Mouse (Mus musculus) liver, embryonic 14.5 days (tissue): Measurements from ENCODE around the gene S1pr1. TPM values are rescaled to one million over a fixed set of nuclear protein-coding genes. Genes with fewer than 3 reads are reported as not detected.

Source experiments
- ATAC-seq: fragments of 200-750 bp; cut with Nextera tagmentation; 2 replicates; pipeline ENCODE4 v1.8.0; 2017; ENCODE audit warnings: moderate number of reproducible peaks, mild to moderate bottlenecking, moderate library complexity; ENCODE audit not compliant: insufficient read depth
- DNase-seq, 3 experiments: peaks; one replicate each; pipeline ENCODE4 v3.0.0-alpha.2; 2012 to 2013; ENCODE audit warnings: low read depth in 3 of 3, low spot score in 3 of 3
- H3K27ac ChIP-seq: fragments of 300-500 bp; sonication (generic); 2 replicates; pipeline ENCODE4 v1.5.1; 2014; ENCODE audit warnings: moderate library complexity, mild to moderate bottlenecking, control low read depth, inconsistent platforms
- H3K27me3 ChIP-seq: fragments of 300-500 bp; sonication (generic); 2 replicates; pipeline ENCODE4 v1.6.1; 2014; ENCODE audit warnings: mild to moderate bottlenecking, low read length, moderate library complexity; ENCODE audit not compliant: control insufficient read depth, insufficient read depth
- H3K36me3 ChIP-seq: fragments of 300-500 bp; sonication (generic); replicated peaks from 2 replicates; pipeline ENCODE4 v1.6.1; 2014; ENCODE audit warnings: low read depth; ENCODE audit not compliant: control insufficient read depth, insufficient read depth
- H3K4me1 ChIP-seq, 2 experiments: fragments of 200-500 bp in 1 of 2; fragments of 300-500 bp in 1 of 2; sonication (generic) in 1 of 2; replicated peaks; 2 replicates each; pipeline ENCODE4 v1.6.1; 2012 to 2014; ENCODE audit warnings: antibody characterized with exemption in 1 of 2, inconsistent platforms in 1 of 2, low read length in 1 of 2; ENCODE audit not compliant: control insufficient read depth in 2 of 2, insufficient read depth in 2 of 2
- H3K4me2 ChIP-seq: fragments of 300-500 bp; sonication (generic); 2 replicates; pipeline ENCODE4 v1.6.1; 2014; ENCODE audit warnings: low read depth, mild to moderate bottlenecking, control low read depth, moderate library complexity
- H3K4me3 ChIP-seq, 2 experiments: fragments of 200-500 bp in 1 of 2; fragments of 300-500 bp in 1 of 2; sonication (generic) in 1 of 2; 2 replicates each; pipeline ENCODE4 v1.5.1; 2012 to 2014; ENCODE audit warnings: low read depth in 2 of 2, low read length in 2 of 2, mild to moderate bottlenecking in 2 of 2, control low read depth in 1 of 2, inconsistent platforms in 1 of 2, moderate library complexity in 1 of 2; ENCODE audit not compliant: insufficient read depth in 1 of 2
- H3K9ac ChIP-seq: fragments of 300-500 bp; sonication (generic); replicated peaks from 2 replicates; pipeline ENCODE4 v1.6.1; 2014; ENCODE audit warnings: mild to moderate bottlenecking, control low read depth, moderate library complexity
- H3K9me3 ChIP-seq: fragments of 300-500 bp; sonication (generic); 2 replicates; pipeline ENCODE4 v1.6.1; 2016; ENCODE audit warnings: low read length, mixed read lengths; ENCODE audit not compliant: control insufficient read depth
- CTCF ChIP-seq: IDR thresholded peaks from 2 replicates; pipeline ENCODE4 v1.5.1; 2016; ENCODE audit warnings: antibody characterized with exemption, low read depth, control low read depth
- EP300 ChIP-seq: IDR thresholded peaks from 2 replicates; pipeline ENCODE4 v1.6.1; 2016; ENCODE audit warnings: antibody characterized with exemption, low read depth
- WGBS: fragments of 180-500 bp; shearing (Covaris S2); extraction: QIAGEN DNeasy Blood & Tissue Kit; methylation state at CpG from one replicate; pipeline ENCODE4 v1.1.7; 2014; ENCODE audit not compliant: insufficient replicate concordance; 5-methylcytosine and 5-hydroxymethylcytosine counted together
- polyA plus RNA-seq, 2 experiments: library from polyadenylated mRNA; depleted of rRNA in 1 of 2; stranded (reverse) in 1 of 2; unstranded in 1 of 2; fragments of >200 nt; fragmentation: Nextera tagmentation in 1 of 2; extraction: Ambion mirVana in 1 of 2; gene quantifications; 2 replicates each; pipeline versions ENCODE4 v1.2.1 to v1.2.3; 2012 to 2014

The S1pr1 gene
- polyA plus RNA-seq (2012; rRNA removed) = 5.9 and 6.3 TPM in 2 replicates
- 5.6 and 6.3 TPM in 2 replicates for polyA plus RNA-seq (2014; fragmentation: Nextera tagmentation; extraction: Ambion mirVana)

DNA sequence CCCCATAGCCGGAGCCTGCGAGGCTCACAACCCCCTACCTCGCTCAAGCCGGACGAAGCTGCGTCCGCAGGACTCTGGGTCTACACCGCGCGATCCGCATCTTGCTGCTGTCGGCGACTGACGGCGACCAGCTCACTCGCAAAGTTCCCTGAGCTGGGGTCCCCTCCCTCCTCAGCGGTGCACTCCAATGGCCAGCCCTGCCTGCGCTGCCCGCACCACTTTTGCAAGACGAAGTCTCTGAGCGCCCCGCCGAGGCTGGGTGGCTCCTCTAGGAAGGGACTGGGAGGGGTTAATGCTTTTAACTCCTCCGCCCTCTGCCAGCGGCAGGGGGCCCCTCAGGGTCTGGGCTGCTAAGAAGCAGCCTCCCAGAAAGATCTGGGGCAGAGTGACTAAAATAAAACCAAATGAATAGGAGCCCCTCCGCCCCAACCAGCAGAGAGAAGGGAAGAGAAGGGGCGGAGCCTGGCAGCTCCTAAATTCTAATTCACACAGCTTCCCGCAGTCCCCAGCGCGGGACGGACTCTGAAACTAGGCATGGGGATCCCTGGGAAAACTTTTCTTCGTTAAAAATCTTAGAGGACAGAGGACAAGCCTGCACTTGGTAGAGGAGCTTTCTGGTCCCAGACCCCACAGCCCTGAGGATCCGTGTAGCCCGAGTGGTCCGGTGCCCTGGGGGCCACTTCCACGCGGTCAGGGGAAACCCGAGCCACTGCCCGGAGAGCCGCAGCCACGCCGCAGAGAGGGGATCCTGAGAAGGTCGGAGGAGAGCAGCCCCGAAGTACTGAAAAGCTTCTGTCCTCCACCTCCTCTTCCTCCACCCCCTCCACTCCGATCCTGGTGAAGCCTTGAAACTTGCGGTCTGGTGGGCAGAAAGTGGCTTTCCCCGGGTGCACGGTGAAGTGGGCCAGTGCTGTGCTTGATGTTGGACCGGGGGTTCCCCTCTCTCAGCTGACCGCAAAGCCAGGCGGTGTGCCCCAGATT lies at the start of gene S1pr1:
Gene S1pr1, minus strand, starts transcription at position 402 of the 981 bp plus-strand sequence.
- WGBS = under 1% methylated on average over 51 of the region's 51 CpGs
- H3K4me3 ChIP-seq = peak within 1 kb of the TSS; percentile 65 to 73
- H3K27ac ChIP-seq = peak within 1 kb of the TSS; percentile 1
- no peak for TF ChIP-seq EP300
- TF ChIP-seq CTCF = peak; percentile 38; the same call in 1 of the 2 replicates
- H3K36me3 ChIP-seq = no peaks in the 10 kb centered on the region
- H3K4me2 ChIP-seq = peak within 1 kb of the TSS; percentile 99
- H3K4me1 ChIP-seq = peaks cover 13 to 22% of the 10 kb centered on the region in 2 experiments
- no peaks in the 10 kb centered on the region for H3K27me3 ChIP-seq
- no peaks in the 10 kb centered on the region for H3K9me3 ChIP-seq
- ATAC-seq = peak; percentile 69
- H3K9ac ChIP-seq = peak within 1 kb of the TSS; percentile 42
- DNase-seq = peak in 1 of 3 experiments; percentile 58

DNA sequence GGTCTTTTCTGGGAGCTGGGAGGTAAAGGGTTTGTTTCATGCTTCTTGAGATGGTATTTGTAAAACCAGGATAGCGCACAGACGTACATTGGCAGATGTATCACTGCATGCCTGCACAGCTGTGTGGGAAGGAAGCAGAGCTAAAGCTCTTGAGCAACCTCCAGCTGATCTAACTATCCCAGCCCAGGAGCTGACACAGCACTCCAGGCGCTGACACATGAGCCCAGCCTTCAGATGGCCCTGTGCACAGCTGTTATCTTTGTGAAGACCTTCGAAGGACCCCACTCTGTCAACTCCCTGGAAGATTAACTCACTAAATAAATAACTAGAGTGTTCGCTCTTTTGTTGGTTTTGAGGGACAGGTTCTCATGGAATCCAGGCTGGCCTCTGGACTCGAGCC lies 48.4 kb upstream of the S1pr1 start:
- Histone ChIP-seq H3K4me1 (peaks cover 0 to 23% of the 10 kb centered on the region in 2 experiments; a peak in 3 of 4 replicates), H3K9me3 (no peaks in the 10 kb centered on the region), H3K4me2 (no peak overlapping the region), H3K27ac (no peak overlapping the region), H3K4me3 (no peak overlapping the region), H3K27me3 (no peaks in the 10 kb centered on the region), H3K36me3 (no peaks in the 10 kb centered on the region), H3K9ac (no peak overlapping the region)
- TF ChIP-seq CTCF (no peak), EP300 (no peak)
- ATAC-seq = peak; percentile 42; the same call in 1 of the 2 replicates
- DNase-seq = no peak
- 19% methylated on average over 6 of the region's 6 CpGs for WGBS

DNA sequence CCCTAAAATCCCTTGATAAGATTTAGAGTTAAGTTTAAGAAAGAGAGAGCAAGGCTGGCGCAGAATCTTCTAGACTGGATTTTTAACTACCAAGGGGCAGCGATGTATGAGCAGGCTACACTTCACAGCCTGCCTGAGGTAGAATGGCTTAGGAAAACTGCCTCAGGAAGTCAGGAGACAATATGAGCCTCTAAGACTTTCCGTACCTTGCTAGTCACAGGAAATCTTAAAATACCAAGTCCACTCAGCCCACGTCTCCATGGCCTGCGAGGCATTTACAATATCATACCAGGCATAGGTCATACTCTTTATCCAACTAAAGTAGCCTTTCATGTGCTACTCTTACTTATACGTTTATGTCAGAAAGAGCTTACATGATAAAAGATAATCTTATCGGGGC lies 48.0 kb upstream of the S1pr1 start:
- no peak for DNase-seq
- no peaks in the 10 kb centered on the region for H3K27me3 ChIP-seq
- ATAC-seq = no peak
- H3K36me3 ChIP-seq = no peaks in the 10 kb centered on the region
- peaks cover 0 to 27% of the 10 kb centered on the region in 2 experiments; a peak in 3 of 4 replicates for H3K4me1 ChIP-seq
- H3K4me2 ChIP-seq = no peak overlapping the region
- TF ChIP-seq EP300 = no peak
- TF ChIP-seq CTCF = no peak
- no peak overlapping the region for H3K9ac ChIP-seq
- WGBS = 38% methylated on average over 7 of the region's 7 CpGs
- H3K9me3 ChIP-seq = no peaks in the 10 kb centered on the region
- H3K4me3 ChIP-seq = no peak overlapping the region
- no peak overlapping the region for H3K27ac ChIP-seq

DNA sequence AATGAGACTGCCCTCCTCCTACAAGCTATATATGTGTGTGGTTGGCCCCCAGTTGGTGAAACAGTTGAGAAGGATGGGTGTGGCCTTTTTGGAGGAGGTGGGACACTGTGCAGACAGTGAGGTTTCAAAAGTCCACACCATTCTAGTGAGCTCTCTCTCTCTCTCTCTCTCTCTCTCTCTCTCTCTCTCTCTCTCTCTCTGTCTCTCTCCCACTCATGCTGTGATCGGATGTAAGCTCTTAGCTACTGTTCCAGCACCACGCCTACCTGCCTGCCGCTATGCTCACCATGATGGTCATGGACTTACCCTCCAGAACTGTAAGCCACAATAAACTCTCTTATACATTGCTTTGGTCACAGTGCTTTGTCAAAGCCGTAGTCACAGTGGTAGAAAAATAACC lies 44.8 kb upstream of the S1pr1 start:
- H3K4me1 ChIP-seq = peaks cover 0 to 22% of the 10 kb centered on the region in 2 experiments; a peak in 3 of 4 replicates
- H3K4me3 ChIP-seq = no peak overlapping the region
- H3K36me3 ChIP-seq = no peaks in the 10 kb centered on the region
- H3K9ac ChIP-seq = no peak overlapping the region
- H3K27ac ChIP-seq = no peak overlapping the region
- TF ChIP-seq CTCF (no peak), EP300 (no peak)
- 75% methylated on average over 4 of the region's 4 CpGs for WGBS
- H3K4me2 ChIP-seq = no peak overlapping the region
- H3K27me3 ChIP-seq = no peaks in the 10 kb centered on the region
- no peak for ATAC-seq
- no peak for DNase-seq
- no peaks in the 10 kb centered on the region for H3K9me3 ChIP-seq

DNA sequence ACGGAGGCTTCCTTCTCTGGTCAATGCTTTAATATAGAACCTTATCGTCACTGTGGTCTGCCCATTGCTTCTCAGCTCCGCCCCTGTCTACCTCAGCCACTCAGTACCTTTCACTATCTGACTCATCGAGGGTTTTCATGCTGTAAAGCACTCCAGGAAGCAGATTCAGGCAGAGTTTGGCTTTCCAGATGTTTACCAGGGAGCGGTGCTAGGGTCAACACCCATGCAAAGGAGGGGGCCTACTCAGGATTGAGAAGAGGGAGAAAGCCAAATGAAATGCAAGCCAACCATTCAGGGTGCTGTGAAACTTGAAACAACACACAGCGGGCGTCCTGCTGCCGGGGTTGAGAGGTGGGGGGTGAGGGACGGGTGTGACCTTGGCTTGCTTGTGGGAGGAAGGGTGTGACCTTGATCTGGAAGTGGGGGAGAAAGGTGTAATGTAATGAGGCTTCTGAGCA lies 43.6 kb upstream of the S1pr1 start:
- no peaks in the 10 kb centered on the region for H3K27me3 ChIP-seq
- no peaks in the 10 kb centered on the region for H3K36me3 ChIP-seq
- WGBS = 9% methylated on average over 9 of the region's 9 CpGs
- H3K4me2 ChIP-seq = peak overlapping the region; percentile 62
- H3K4me1 ChIP-seq = peaks cover 0 to 20% of the 10 kb centered on the region in 2 experiments; a peak in 3 of 4 replicates
- DNase-seq (peak in 1 of 3 experiments; percentile 2), ATAC-seq (peak; percentile 74)
- H3K9me3 ChIP-seq = no peaks in the 10 kb centered on the region
- no peak overlapping the region for H3K27ac ChIP-seq
- peak overlapping the region; percentile 14 to 42; a peak in 3 of 4 replicates for H3K4me3 ChIP-seq
- H3K9ac ChIP-seq = peak overlapping the region; percentile 48
- TF ChIP-seq EP300 = no peak
- TF ChIP-seq CTCF = no peak
